Mouse (Mus musculus) intestine, postnatal 0 days (tissue): ENCODE data around the gene Prex1. TPM values are rescaled to one million over a fixed set of nuclear protein-coding genes. Genes with fewer than 3 reads are reported as not detected.
A peak's percentile ranks its signal among the peaks of the same experiment; 100 is the strongest.

Experiments
- ATAC-seq: fragments of 200-750 bp; cut with Nextera tagmentation; 2 replicates; pipeline ENCODE4 v1.8.0; 2017; ENCODE audit warnings: mild to moderate bottlenecking, moderate TSS enrichment, moderate library complexity
- H3K27ac ChIP-seq: fragments of 300-500 bp; sonication (generic); 2 replicates; pipeline ENCODE4 v1.5.1; 2014; ENCODE audit warnings: mild to moderate bottlenecking, low read depth, low read length, moderate library complexity
- H3K27me3 ChIP-seq: fragments of 300-500 bp; sonication (generic); replicated peaks from 2 replicates; pipeline ENCODE4 v1.6.1; 2014; ENCODE audit warnings: low read length, mixed read lengths; ENCODE audit not compliant: control insufficient read depth, insufficient read depth
- H3K36me3 ChIP-seq: fragments of 300-500 bp; sonication (generic); 2 replicates; pipeline ENCODE4 v1.6.1; 2014; ENCODE audit warnings: mild to moderate bottlenecking, moderate library complexity; ENCODE audit not compliant: control insufficient read depth, insufficient read depth
- H3K4me1 ChIP-seq: fragments of 300-500 bp; sonication (generic); replicated peaks from 2 replicates; pipeline ENCODE4 v1.6.1; 2014; ENCODE audit warnings: antibody characterized with exemption, low read length, mixed read lengths; ENCODE audit not compliant: control insufficient read depth, insufficient read depth
- H3K4me2 ChIP-seq: fragments of 300-500 bp; sonication (generic); replicated peaks from 2 replicates; pipeline ENCODE4 v1.6.1; 2014; ENCODE audit warnings: low read depth, mild to moderate bottlenecking, moderate library complexity
- H3K4me3 ChIP-seq: fragments of 300-500 bp; sonication (generic); 2 replicates; pipeline ENCODE4 v1.5.1; 2014; ENCODE audit warnings: low read depth, low read length
- H3K9ac ChIP-seq: fragments of 300-500 bp; sonication (generic); 2 replicates; pipeline ENCODE4 v1.6.1; 2014; ENCODE audit warnings: mild to moderate bottlenecking, low read depth, low read length
- H3K9me3 ChIP-seq: fragments of 300-500 bp; sonication (generic); 2 replicates; pipeline ENCODE4 v1.6.1; 2016; ENCODE audit warnings: mixed run types; ENCODE audit not compliant: control insufficient read depth
- CTCF ChIP-seq: sonication (generic); IDR thresholded peaks from 2 replicates; pipeline ENCODE4 v1.5.1; 2016; ENCODE audit warnings: low read depth, mild to moderate bottlenecking, control low read depth, antibody characterized with exemption, moderate library complexity
- WGBS: fragments of 180-500 bp; shearing (Covaris S2); extraction: QIAGEN DNeasy Blood & Tissue Kit; methylation state at CpG from one replicate; pipeline ENCODE4 v1.1.7; 2014; 5-methylcytosine and 5-hydroxymethylcytosine counted together
- polyA plus RNA-seq: library from polyadenylated mRNA; unstranded; fragments of >200 nt; fragmentation: Nextera tagmentation; extraction: Ambion mirVana; gene quantifications from 2 replicates; pipeline ENCODE4 v1.2.1, GENCODE M21; 2015

The Prex1 gene
- polyA plus RNA-seq, 1 experiment from 2014 or later: 4.0 TPM

DNA sequence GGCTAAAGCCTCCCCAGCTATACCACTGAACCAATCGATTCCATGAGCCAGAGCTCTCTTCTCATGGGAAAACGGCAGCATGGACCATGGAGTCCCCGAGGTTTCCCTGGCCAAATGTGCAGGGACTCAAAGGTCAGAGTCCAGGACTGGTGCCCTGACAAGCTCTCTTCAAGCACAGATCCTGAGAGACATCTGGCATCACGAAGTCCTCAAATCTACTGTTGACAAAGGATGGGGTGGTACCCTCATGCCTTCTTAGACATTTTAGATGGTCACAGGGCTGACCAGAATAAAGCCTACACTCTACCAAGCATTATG, 76.0 kb downstream of the Prex1 start:
- peak; percentile 39; the same call in 1 of the 2 replicates for ATAC-seq
- no peak overlapping the region for H3K27ac ChIP-seq
- 50% methylated on average over 4 of the region's 4 CpGs for WGBS

DNA sequence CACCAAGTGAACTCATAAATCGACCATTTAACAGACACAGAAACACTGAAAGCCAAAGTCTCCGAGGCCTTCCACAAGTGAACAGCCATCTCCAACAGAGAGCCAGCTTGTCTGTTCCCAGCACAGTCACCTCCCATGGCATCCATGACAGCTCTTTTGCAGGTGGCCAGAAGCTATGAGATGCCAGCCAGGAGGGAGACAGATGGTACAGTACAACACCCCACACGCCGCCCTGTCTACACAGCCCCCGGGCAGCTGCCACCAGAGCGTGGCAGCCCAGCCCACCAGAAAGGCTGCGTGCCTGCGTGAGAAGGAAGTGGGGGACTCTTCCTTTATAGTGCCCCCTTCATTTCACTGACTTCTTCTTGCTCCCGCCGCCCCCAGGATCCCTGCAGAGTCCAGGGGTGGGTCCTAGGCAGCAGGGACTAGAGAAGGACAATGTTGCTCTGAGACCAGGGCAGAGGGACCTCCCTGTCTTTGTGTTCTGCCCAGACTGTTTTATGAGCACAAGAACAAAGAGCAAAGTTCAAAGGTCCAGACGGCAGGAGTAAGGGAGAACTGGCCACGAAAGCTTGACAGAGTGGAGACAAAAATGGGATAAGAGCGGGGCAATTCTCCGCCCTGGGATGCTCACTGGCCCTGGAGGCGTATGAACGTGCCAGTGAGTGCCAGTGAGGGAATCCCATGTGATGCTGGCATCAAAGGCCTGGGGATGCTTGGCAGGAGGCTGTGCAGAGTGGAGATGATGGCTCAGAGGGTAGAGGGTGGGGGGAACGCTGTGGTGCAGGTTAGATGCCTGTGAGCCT, 76.6 kb downstream of the Prex1 start:
- Histone ChIP-seq H3K4me3 (no peak overlapping the region), H3K4me1 (no peaks in the 10 kb centered on the region), H3K4me2 (peak overlapping the region; percentile 13; the same call in 1 of the 2 replicates), H3K9ac (no peak overlapping the region), H3K27ac (no peak overlapping the region), H3K36me3 (no peaks in the 10 kb centered on the region), H3K9me3 (no peaks in the 10 kb centered on the region), H3K27me3 (no peaks in the 10 kb centered on the region)
- peak; percentile 53 for ATAC-seq
- no peak for TF ChIP-seq CTCF
- WGBS: 58% methylated on average over 17 of the region's 17 CpGs

More for the DNA sequence above, 76.0 kb downstream of the Prex1 start:
- no peaks in the 10 kb centered on the region for H3K4me1 ChIP-seq
- no peak overlapping the region for H3K4me3 ChIP-seq
- TF ChIP-seq CTCF: no peak
- no peaks in the 10 kb centered on the region for H3K27me3 ChIP-seq
- H3K36me3 ChIP-seq: no peaks in the 10 kb centered on the region
- no peaks in the 10 kb centered on the region for H3K9me3 ChIP-seq
- H3K4me2 ChIP-seq: 0 out of 2 replicates have a peak overlapping the region, but pooled peaks have one; percentile 13
- H3K9ac ChIP-seq: no peak overlapping the region

DNA sequence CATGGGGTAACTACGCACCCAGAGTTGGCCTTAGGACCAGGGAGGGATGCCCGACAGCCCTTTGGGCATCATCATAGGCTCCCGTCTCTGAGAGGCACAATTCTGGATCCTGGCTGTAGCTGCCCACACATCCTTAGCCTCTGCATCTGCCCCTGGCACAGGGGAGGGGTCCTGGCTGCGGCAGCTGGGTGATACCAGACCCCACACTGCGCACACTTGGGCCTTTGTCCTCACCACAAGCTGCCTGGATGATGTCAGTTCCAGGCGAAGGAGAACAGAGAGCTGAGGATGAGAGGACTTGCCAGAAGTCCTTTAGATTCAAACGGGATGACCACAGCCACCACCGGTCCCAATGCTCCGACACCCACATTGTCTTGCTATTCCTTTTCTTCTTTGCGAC, 78.1 kb downstream of the Prex1 start:
- no peak for TF ChIP-seq CTCF
- ATAC-seq: no peak
- no peak overlapping the region for H3K27ac ChIP-seq
- no peaks in the 10 kb centered on the region for H3K36me3 ChIP-seq
- 88% methylated on average over 10 of the region's 10 CpGs for WGBS
- no peak overlapping the region for H3K4me3 ChIP-seq
- no peak overlapping the region for H3K9ac ChIP-seq
- H3K4me2 ChIP-seq: no peak overlapping the region
- H3K27me3 ChIP-seq: no peaks in the 10 kb centered on the region
- no peaks in the 10 kb centered on the region for H3K4me1 ChIP-seq
- no peaks in the 10 kb centered on the region for H3K9me3 ChIP-seq

DNA sequence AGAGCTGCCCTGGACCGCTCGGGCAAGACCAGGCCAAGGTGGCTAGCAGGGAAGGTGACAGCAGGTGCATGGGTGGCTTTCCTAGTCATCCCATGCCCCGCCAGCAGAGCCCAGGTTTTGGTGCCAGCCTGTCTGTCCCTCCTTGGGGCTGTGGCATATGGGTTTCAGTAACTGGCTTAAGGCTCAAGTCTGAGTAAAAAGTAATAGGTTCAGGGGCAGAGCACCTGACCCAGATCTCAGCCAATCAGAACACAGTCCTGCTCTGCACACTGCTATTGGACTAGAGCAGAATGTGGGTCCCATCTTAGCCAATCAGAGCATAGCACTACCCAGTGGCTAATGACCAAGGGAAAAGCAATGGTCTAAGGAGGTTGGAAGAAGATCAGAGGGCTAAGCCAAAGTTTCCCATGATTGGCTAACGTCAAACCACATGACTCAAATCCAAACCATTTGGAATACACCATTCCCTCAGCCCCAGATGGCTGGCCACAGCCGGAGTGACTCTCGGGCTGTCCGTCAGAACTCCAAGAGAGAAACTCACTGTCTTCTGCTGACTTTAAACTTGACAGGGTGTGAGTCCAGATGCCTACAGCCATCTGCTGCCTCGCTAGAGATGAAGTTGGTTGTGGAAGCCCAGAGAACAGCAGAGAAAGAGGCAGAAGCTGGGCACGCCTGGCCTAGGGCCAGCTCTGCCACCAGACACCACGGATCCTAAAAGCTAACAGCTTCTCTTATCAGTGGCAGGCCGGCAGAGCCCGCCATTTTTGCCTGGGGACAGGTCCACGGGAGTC, 80.9 kb downstream of the Prex1 start:
- ATAC-seq: no peak
- Histone ChIP-seq H3K4me2 (no peak overlapping the region), H3K9ac (no peak overlapping the region), H3K36me3 (no peaks in the 10 kb centered on the region; the same call in 1 of the 2 replicates), H3K4me1 (no peaks in the 10 kb centered on the region), H3K4me3 (no peak overlapping the region), H3K9me3 (no peaks in the 10 kb centered on the region), H3K27me3 (no peaks in the 10 kb centered on the region), H3K27ac (no peak overlapping the region)
- TF ChIP-seq CTCF: no peak
- 80% methylated on average over 13 of the region's 13 CpGs for WGBS

DNA sequence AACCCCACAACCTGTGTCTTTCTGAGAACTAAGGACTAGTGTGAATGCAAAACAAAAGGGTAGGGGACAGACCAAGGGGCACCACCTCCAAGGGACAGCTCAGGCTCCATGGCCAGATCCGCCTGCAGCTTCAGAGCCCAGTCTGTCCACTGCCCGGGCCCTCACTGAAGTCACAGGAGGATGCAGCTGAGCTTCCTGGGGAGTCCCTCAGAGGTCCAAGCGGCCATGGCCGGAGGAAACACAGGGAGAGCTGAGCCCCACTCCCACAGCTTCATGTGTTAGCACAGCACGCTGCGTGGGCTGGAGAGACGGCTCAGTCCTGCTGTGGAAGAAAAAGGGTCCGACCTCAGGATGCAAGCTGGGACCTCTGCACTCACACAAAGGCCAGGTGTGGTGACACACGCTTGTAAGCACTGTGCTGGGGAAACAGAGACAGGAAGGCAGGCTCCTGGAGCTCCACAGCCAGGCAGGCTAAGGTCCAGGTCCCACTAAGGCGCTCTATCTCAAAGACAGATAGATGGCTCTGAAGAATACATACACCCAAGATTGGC, 81.9 kb downstream of the Prex1 start:
- no peaks in the 10 kb centered on the region for H3K4me1 ChIP-seq
- H3K27me3 ChIP-seq: no peaks in the 10 kb centered on the region
- no peak for TF ChIP-seq CTCF
- no peak overlapping the region for H3K4me3 ChIP-seq
- ATAC-seq: no peak
- H3K27ac ChIP-seq: no peak overlapping the region
- H3K9ac ChIP-seq: no peak overlapping the region
- WGBS: 87% methylated on average over 10 of the region's 10 CpGs
- no peak overlapping the region for H3K4me2 ChIP-seq
- no peaks in the 10 kb centered on the region; the same call in 1 of the 2 replicates for H3K36me3 ChIP-seq
- no peaks in the 10 kb centered on the region for H3K9me3 ChIP-seq

DNA sequence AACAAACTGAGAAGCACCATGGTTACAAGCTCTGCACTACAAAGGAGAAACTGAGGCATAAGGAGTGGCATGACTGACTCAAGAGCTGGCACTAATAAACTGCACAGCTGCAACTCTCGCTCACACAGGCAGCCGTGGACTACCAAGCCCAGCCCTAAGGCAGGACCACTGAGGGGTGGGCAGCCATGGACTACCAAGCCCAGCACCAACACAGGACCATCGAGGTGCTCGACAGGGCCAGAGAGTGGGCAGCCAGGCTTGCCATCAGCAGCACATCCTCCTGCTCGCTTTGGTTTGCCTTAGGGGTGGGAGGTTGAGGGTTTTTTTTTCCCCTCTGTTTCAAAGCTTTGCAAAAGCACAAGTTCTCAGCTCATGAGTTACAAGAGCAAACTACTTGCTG, 82.4 kb downstream of the Prex1 start:
- H3K4me2 ChIP-seq: no peak overlapping the region
- H3K36me3 ChIP-seq: no peaks in the 10 kb centered on the region; the same call in 1 of the 2 replicates
- no peak overlapping the region for H3K27ac ChIP-seq
- ATAC-seq: no peak
- H3K9me3 ChIP-seq: no peaks in the 10 kb centered on the region
- TF ChIP-seq CTCF: no peak
- 86% methylated on average over 5 of the region's 5 CpGs for WGBS
- no peak overlapping the region for H3K9ac ChIP-seq
- no peak overlapping the region for H3K4me3 ChIP-seq
- no peaks in the 10 kb centered on the region for H3K4me1 ChIP-seq
- H3K27me3 ChIP-seq: no peaks in the 10 kb centered on the region
